Mouse (Mus musculus) liver, embryonic 14.5 days (tissue): ENCODE data around the gene Zg16. TPM values are rescaled to one million over a fixed set of nuclear protein-coding genes. Genes with fewer than 3 reads are reported as not detected.
A peak's percentile ranks its signal among the peaks of the same experiment; 100 is the strongest.

ENCODE experiments used
- ATAC-seq: fragments of 200-750 bp; cut with Nextera tagmentation; 2 replicates; pipeline ENCODE4 v1.8.0; 2017; ENCODE audit warnings: moderate number of reproducible peaks, mild to moderate bottlenecking, moderate library complexity; ENCODE audit not compliant: insufficient read depth
- DNase-seq, 3 experiments: peaks; one replicate each; pipeline ENCODE4 v3.0.0-alpha.2; 2012 to 2013; ENCODE audit warnings: low read depth in 3 of 3, low spot score in 3 of 3
- H3K27ac ChIP-seq: fragments of 300-500 bp; sonication (generic); 2 replicates; pipeline ENCODE4 v1.5.1; 2014; ENCODE audit warnings: moderate library complexity, mild to moderate bottlenecking, control low read depth, inconsistent platforms
- H3K27me3 ChIP-seq: fragments of 300-500 bp; sonication (generic); 2 replicates; pipeline ENCODE4 v1.6.1; 2014; ENCODE audit warnings: mild to moderate bottlenecking, low read length, moderate library complexity; ENCODE audit not compliant: control insufficient read depth, insufficient read depth
- H3K36me3 ChIP-seq: fragments of 300-500 bp; sonication (generic); replicated peaks from 2 replicates; pipeline ENCODE4 v1.6.1; 2014; ENCODE audit warnings: low read depth; ENCODE audit not compliant: control insufficient read depth, insufficient read depth
- H3K4me1 ChIP-seq, 2 experiments: fragments of 200-500 bp in 1 of 2; fragments of 300-500 bp in 1 of 2; sonication (generic) in 1 of 2; replicated peaks; 2 replicates each; pipeline ENCODE4 v1.6.1; 2012 to 2014; ENCODE audit warnings: antibody characterized with exemption in 1 of 2, inconsistent platforms in 1 of 2, low read length in 1 of 2; ENCODE audit not compliant: control insufficient read depth in 2 of 2, insufficient read depth in 2 of 2
- H3K4me2 ChIP-seq: fragments of 300-500 bp; sonication (generic); 2 replicates; pipeline ENCODE4 v1.6.1; 2014; ENCODE audit warnings: low read depth, mild to moderate bottlenecking, control low read depth, moderate library complexity
- H3K4me3 ChIP-seq, 2 experiments: fragments of 200-500 bp in 1 of 2; fragments of 300-500 bp in 1 of 2; sonication (generic) in 1 of 2; 2 replicates each; pipeline ENCODE4 v1.5.1; 2012 to 2014; ENCODE audit warnings: low read depth in 2 of 2, low read length in 2 of 2, mild to moderate bottlenecking in 2 of 2, control low read depth in 1 of 2, inconsistent platforms in 1 of 2, moderate library complexity in 1 of 2; ENCODE audit not compliant: insufficient read depth in 1 of 2
- H3K9ac ChIP-seq: fragments of 300-500 bp; sonication (generic); replicated peaks from 2 replicates; pipeline ENCODE4 v1.6.1; 2014; ENCODE audit warnings: mild to moderate bottlenecking, control low read depth, moderate library complexity
- H3K9me3 ChIP-seq: fragments of 300-500 bp; sonication (generic); 2 replicates; pipeline ENCODE4 v1.6.1; 2016; ENCODE audit warnings: low read length, mixed read lengths; ENCODE audit not compliant: control insufficient read depth
- CTCF ChIP-seq: IDR thresholded peaks from 2 replicates; pipeline ENCODE4 v1.5.1; 2016; ENCODE audit warnings: antibody characterized with exemption, low read depth, control low read depth
- EP300 ChIP-seq: IDR thresholded peaks from 2 replicates; pipeline ENCODE4 v1.6.1; 2016; ENCODE audit warnings: antibody characterized with exemption, low read depth
- WGBS: fragments of 180-500 bp; shearing (Covaris S2); extraction: QIAGEN DNeasy Blood & Tissue Kit; methylation state at CpG from one replicate; pipeline ENCODE4 v1.1.7; 2014; ENCODE audit not compliant: insufficient replicate concordance; 5-methylcytosine and 5-hydroxymethylcytosine counted together
- polyA plus RNA-seq, 2 experiments: library from polyadenylated mRNA; depleted of rRNA in 1 of 2; stranded (reverse) in 1 of 2; unstranded in 1 of 2; fragments of >200 nt; fragmentation: Nextera tagmentation in 1 of 2; extraction: Ambion mirVana in 1 of 2; gene quantifications; 2 replicates each; pipeline versions ENCODE4 v1.2.1 to v1.2.3; 2012 to 2014

Zg16 gene
- polyA plus RNA-seq, 2 experiments, result 0.08 TPM; not detected in 1

DNA sequence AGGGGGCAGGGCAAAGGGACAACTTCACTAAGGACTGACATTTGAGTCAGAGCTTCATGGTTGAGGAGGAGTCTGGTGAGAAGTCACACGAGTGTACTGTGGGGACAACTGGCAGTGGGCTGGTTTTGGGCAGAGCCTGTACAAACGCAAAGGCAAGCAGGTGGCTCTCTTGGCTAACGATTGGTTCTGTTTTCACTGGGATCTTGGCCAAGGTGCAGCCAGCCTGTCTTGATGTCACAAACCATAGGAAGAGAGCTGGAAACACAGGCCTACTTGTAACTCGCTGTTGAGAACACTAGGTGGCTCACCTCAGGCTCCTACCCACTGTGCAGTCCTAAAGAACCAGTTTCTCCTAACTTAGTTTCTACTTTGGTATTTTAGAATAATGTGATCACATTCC is 42.5 kb upstream of the Zg16 start:
- Histone ChIP-seq H3K27me3 (no peaks in the 10 kb centered on the region), H3K9me3 (no peaks in the 10 kb centered on the region), H3K4me3 (no peak overlapping the region), H3K4me1 (peaks cover 0 to 6% of the 10 kb centered on the region in 2 experiments; a peak in 2 of 4 replicates), H3K36me3 (no peaks in the 10 kb centered on the region), H3K27ac (no peak overlapping the region), H3K9ac (no peak overlapping the region), H3K4me2 (no peak overlapping the region)
- peak; percentile 75 for TF ChIP-seq CTCF
- TF ChIP-seq EP300, result no peak
- DNase-seq (no peak), ATAC-seq (peak; percentile 62; the same call in 1 of the 2 replicates)
- WGBS, result 31% methylated on average over 4 of the region's 4 CpGs

DNA sequence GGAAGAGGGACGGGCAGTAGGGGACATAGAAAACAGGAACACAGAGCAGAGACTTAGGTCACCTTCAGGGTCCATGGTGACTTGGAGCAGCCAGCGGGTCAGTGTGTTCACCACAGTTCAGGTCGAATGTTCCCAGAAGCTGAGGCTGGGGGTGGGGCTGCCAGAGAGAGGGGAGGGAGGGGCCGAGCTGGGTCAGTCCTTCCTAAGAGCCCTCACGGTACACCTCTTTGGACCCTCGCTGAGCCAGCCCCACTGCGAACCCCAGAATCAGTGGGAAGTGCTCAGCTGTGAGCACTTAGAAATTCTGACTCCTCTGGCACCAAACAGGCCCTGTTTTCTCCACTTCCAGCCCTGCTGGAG is 34.8 kb upstream of the Zg16 start, which contains the start of gene Qprt:
Gene Qprt (minus strand): TSS at position 316 of the 360 bp plus-strand sequence.
- 42% methylated on average over 7 of the region's 7 CpGs for WGBS
- peak; percentile 62; the same call in 1 of the 2 replicates for ATAC-seq
- no peak for DNase-seq

DNA sequence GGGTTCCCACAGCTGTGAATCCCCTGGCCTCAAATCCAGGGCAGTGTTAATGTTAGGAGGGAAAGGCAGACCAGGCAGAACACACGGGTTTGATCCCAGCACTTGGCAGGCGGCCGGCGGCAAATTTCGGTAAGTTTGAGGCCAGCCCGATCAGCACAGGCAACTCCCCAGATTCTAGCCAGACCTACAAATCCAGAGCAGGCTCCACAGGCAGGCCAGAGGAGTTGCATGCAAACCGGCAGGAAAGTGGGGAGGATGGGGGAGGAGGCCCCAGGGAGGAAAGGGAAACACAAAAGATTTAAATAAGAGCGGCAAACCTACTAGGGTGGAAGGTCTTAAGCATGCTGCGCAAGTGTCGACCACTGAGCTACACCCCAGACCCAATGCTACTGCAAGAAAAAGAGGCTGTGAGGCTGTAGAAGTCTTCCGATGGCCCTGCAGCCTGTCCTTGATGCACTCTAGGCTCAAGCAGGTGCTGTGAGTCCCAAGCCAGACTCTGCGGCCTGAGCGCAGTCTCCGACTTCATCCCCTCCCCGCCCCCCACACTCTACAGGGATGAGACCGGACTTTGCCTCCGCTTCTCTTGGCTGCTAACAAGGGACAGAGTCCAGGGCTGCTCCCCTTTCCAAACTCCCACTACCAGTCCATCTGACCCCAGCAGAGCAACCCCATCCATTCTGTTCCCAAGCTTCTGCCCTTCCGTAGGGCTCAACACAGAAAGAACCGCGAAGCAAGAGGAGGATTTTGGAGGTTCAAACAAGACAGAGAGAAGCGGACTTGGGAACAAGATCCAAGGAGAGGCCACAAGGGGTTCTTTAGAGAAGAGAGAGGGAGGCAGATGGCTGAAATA is 34.2 kb upstream of the Zg16 start:
- ATAC-seq (peak; percentile 72), DNase-seq (no peak)
- peaks cover 0 to 15% of the 10 kb centered on the region in 2 experiments; a peak in 1 of 4 replicates for H3K4me1 ChIP-seq
- H3K9me3 ChIP-seq, result no peaks in the 10 kb centered on the region
- H3K27ac ChIP-seq, result peak overlapping the region; percentile 16; the same call in 1 of the 2 replicates
- no peaks in the 10 kb centered on the region for H3K36me3 ChIP-seq
- peak overlapping the region; percentile 5; the same call in 1 of the 2 replicates for H3K9ac ChIP-seq
- TF ChIP-seq CTCF (no peak), EP300 (no peak)
- 50% methylated on average over 21 of the region's 21 CpGs for WGBS
- no peaks in the 10 kb centered on the region for H3K27me3 ChIP-seq
- peak overlapping the region; percentile 46 to 58 for H3K4me3 ChIP-seq
- H3K4me2 ChIP-seq, result peak overlapping the region; percentile 43

More for the DNA sequence above, 34.8 kb upstream of the Zg16 start, which contains the start of gene Qprt:
- H3K9ac ChIP-seq, result peak within 1 kb of the TSS; percentile 5; the same call in 1 of the 2 replicates
- H3K9me3 ChIP-seq, result no peaks in the 10 kb centered on the region
- TF ChIP-seq CTCF (no peak), EP300 (no peak)
- peak within 1 kb of the TSS; percentile 43 for H3K4me2 ChIP-seq
- peaks cover 0 to 15% of the 10 kb centered on the region in 2 experiments; a peak in 1 of 4 replicates for H3K4me1 ChIP-seq
- H3K27me3 ChIP-seq, result no peaks in the 10 kb centered on the region
- H3K27ac ChIP-seq, result peak within 1 kb of the TSS; percentile 16; the same call in 1 of the 2 replicates
- peak within 1 kb of the TSS; percentile 46 to 58 for H3K4me3 ChIP-seq
- no peaks in the 10 kb centered on the region for H3K36me3 ChIP-seq

DNA sequence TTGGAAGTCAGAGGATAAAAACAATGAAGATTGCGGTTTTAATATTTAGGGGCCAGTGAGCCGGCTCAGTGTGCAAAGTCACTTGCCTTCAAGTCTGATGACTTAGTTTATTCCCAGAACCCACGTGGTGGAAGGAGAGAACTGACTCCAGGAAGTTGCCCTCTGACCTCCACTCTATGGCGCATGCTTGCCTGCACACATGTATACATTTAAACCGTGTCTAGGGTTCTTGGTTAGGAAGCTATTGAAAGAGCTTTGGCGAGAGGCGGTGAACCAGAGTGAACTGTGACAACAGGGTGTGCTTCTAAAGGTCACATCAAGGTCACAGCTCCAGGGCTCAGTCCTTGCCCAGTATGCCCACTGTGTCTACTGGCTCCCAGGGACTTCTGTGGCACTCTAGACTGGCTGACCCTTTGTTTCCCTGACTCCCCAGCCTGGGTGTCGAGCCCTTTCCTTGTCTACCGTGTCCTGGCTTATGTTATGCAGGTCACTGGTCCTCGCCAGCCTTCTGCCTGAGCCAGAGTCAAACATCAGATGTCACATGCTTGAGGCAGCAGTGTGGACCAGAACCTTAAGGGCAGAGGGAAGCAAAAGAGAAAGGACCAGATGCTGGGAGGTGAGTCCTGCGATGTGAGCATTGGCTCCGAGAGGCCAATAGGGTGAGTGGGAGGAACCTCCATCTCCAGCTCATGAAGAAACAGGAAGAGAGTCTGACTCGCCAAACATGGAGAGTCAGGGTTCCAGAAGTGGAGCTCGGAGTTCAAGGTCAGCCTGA is 31.7 kb upstream of the Zg16 start:
- Histone ChIP-seq H3K4me3 (no peak overlapping the region), H3K36me3 (no peaks in the 10 kb centered on the region; the same call in 1 of the 2 replicates), H3K9me3 (no peaks in the 10 kb centered on the region), H3K9ac (no peak overlapping the region), H3K27ac (no peak overlapping the region), H3K4me1 (peaks cover under 1 to 20% of the 10 kb centered on the region in 2 experiments; a peak in 3 of 4 replicates), H3K27me3 (no peaks in the 10 kb centered on the region), H3K4me2 (no peak overlapping the region)
- ATAC-seq (no peak; the same call in 1 of the 2 replicates), DNase-seq (no peak)
- TF ChIP-seq EP300 (no peak), CTCF (no peak)
- WGBS, result 64% methylated on average over 14 of the region's 14 CpGs
